Mouse (Mus musculus) C2C12 (cell line): Measurements from ENCODE around the gene Itgb2.

ENCODE experiments used
- CTCF ChIP-seq: IDR thresholded peaks from one replicate; pipeline ENCODE4 v1.5.1; 2011; ENCODE audit not compliant: control insufficient read depth, insufficient read depth, insufficient read length
- FOSL1 ChIP-seq: IDR thresholded peaks from one replicate; pipeline ENCODE4 v1.8.0; 2011; ENCODE audit warnings: mild to moderate bottlenecking, low read length; ENCODE audit not compliant: poor library complexity, insufficient read depth, severe bottlenecking
- MYOD1 ChIP-seq: IDR thresholded peaks from one replicate; pipeline ENCODE4 v1.6.1; 2011; ENCODE audit warnings: low read depth; ENCODE audit not compliant: control insufficient read depth, insufficient read length
- USF1 ChIP-seq: IDR thresholded peaks from one replicate; pipeline ENCODE4 v1.6.1; 2011; ENCODE audit warnings: low read depth, mild to moderate bottlenecking, control low read depth, moderate library complexity

DNA sequence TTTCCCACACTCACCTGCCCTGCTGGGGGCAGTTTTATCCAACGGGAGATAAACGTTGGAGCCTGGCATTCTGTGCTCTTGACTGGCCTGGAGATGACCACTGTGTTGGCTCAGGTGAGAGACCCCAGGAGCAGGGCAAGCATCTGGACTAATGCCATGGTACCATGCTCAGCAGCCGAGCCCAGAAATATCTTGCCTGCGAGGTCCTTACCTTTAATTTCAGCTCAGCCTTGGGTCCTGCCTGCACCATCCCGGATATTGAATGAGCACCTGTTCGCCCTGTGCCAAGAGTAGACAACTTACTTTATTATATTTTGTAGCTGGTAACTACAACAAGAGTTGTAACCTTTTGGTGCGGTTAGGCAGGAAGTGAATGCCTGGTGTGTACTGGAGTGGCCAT is 76.8 kb downstream of the Itgb2 start:
- TF ChIP-seq FOSL1 (no peak), CTCF (no peak), USF1 (no peak), MYOD1 (no peak)
